Mouse (Mus musculus) stomach, postnatal 0 days (tissue): ENCODE data around the gene Rcc1. TPM values are rescaled to one million over a fixed set of nuclear protein-coding genes. Genes with fewer than 3 reads are reported as not detected.
"Not testable (repeated sequence)": the region's sequence is repeated elsewhere in the genome, so short reads cannot be mapped to it uniquely, and the experiment has no call there.

Experiments used
- ATAC-seq: fragments of 200-750 bp; cut with Nextera tagmentation; 2 replicates; pipeline ENCODE4 v1.8.0; 2017; ENCODE audit not compliant: low FRiP score, low TSS enrichment
- DNase-seq: peaks from one replicate; pipeline ENCODE4 v3.0.0-alpha.2; 2016; ENCODE audit warnings: low spot score
- H3K27ac ChIP-seq: fragments of 300-500 bp; sonication (generic); replicated peaks from 2 replicates; pipeline ENCODE4 v1.5.1; 2014; ENCODE audit warnings: mild to moderate bottlenecking, control low read depth
- H3K27me3 ChIP-seq: fragments of 300-500 bp; sonication (generic); 2 replicates; pipeline ENCODE4 v1.6.1; 2014; ENCODE audit warnings: low read length; ENCODE audit not compliant: control insufficient read depth, insufficient read depth
- H3K36me3 ChIP-seq: fragments of 300-500 bp; sonication (generic); 2 replicates; pipeline ENCODE4 v1.6.1; 2014; ENCODE audit warnings: low read length, mixed read lengths; ENCODE audit not compliant: control insufficient read depth, insufficient read depth
- H3K4me1 ChIP-seq: fragments of 300-500 bp; sonication (generic); replicated peaks from 2 replicates; pipeline ENCODE4 v1.6.1; 2014; ENCODE audit warnings: antibody characterized with exemption; ENCODE audit not compliant: control insufficient read depth, insufficient read depth
- H3K4me2 ChIP-seq: fragments of 300-500 bp; sonication (generic); replicated peaks from 2 replicates; pipeline ENCODE4 v1.6.1; 2014; ENCODE audit warnings: low read depth, mild to moderate bottlenecking, control low read depth, moderate library complexity
- H3K4me3 ChIP-seq: fragments of 300-500 bp; sonication (generic); 2 replicates; pipeline ENCODE4 v1.5.1; 2014; ENCODE audit warnings: low read depth, low read length, control low read depth
- H3K9ac ChIP-seq: fragments of 300-500 bp; sonication (generic); 2 replicates; pipeline ENCODE4 v1.6.1; 2014; ENCODE audit warnings: mild to moderate bottlenecking, low read length, control low read depth, mixed read lengths
- H3K9me3 ChIP-seq: fragments of 300-500 bp; sonication (generic); 2 replicates; pipeline ENCODE4 v1.6.1; 2016; ENCODE audit warnings: low read length; ENCODE audit not compliant: control insufficient read depth
- CTCF ChIP-seq: IDR thresholded peaks from 2 replicates; pipeline ENCODE4 v1.5.1; 2016; ENCODE audit warnings: antibody characterized with exemption, low read depth, mild to moderate bottlenecking, moderate library complexity
- EP300 ChIP-seq: optimal IDR thresholded peaks from 2 replicates; pipeline ENCODE3; 2016; ENCODE audit warnings: antibody characterized with exemption
- WGBS: fragments of 180-500 bp; shearing (Covaris S2); extraction: QIAGEN DNeasy Blood & Tissue Kit; methylation state at CpG from one replicate; pipeline ENCODE4 v1.1.7; 2014; 5-methylcytosine and 5-hydroxymethylcytosine counted together
- polyA plus RNA-seq: library from polyadenylated mRNA; unstranded; fragments of >200 nt; fragmentation: Nextera tagmentation; extraction: Ambion mirVana; gene quantifications from 2 replicates; pipeline ENCODE4 v1.2.1, GENCODE M21; 2015

The Rcc1 gene
- polyA plus RNA-seq, 1 experiment from 2014 or later, result 25.2 TPM

DNA sequence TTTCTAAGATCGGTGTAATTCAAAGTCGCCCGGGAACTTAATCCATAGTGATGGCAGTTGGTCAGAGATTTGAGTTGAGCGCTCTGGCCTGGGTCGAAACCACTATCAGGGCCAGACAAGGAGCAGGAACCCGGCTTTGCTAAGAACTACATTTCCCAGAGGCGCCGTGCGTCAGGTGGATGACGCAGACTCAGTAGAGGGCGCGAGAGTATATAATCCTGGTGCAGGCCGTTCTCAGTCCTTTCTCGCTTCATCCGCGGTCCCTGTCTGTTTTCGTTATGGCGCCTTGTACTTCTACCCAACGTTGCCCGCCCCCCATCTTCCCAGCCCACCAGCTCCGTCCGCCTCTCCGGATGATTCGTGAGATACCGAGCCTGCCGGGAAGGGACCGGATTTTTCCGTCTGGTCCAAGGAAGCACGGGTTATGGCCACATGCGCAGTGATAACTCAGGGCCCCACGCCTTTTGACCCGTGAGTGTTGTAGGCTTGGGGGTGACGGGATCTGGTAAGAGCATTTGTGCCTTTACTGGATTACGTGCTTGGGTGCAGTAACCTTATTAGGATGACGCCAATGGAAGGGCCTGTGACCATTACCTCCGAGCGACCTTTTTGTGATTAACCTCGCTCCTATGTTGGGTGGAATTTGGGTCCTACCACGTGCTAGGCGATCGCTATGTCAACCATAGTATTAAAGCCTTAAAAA, 44.8 kb downstream of the Rcc1 start:
- H3K27ac ChIP-seq, result peak overlapping the region; percentile 93
- peak; percentile 89 for DNase-seq
- WGBS, result under 1% methylated on average over 41 of the region's 41 CpGs
- no peaks in the 10 kb centered on the region for H3K9me3 ChIP-seq
- TF ChIP-seq EP300 (no peak), CTCF (no peak)
- no peaks in the 10 kb centered on the region for H3K27me3 ChIP-seq
- no peaks in the 10 kb centered on the region for H3K4me1 ChIP-seq
- peak overlapping the region; percentile 78 for H3K4me3 ChIP-seq
- H3K4me2 ChIP-seq, result peak overlapping the region; percentile 77
- peak overlapping the region; percentile 92 for H3K9ac ChIP-seq
- H3K36me3 ChIP-seq, result peaks cover 6% of the 10 kb centered on the region; the same call in 1 of the 2 replicates
- peak; percentile 94 for ATAC-seq

DNA sequence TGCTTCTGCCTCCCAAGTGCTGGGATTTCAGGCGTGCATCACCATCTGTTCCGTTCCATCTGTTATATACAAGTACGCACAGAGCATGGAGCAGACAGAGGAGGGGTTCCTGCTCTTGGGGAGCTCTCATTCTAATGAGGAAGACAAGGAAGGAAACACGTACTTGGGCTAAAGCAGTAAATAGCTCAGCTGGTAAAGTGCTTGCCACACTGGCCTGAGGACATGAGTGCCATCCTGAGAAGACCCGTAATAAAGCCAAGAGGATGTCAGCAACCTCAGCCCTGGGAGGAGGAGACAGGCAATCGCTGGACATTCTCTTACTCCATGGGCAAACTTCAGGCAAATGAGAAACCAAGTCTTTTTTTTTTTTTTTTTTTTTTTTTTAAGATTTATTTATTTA, 47.4 kb downstream of the Rcc1 start:
- H3K4me1 ChIP-seq, result peaks cover 3% of the 10 kb centered on the region; the same call in 1 of the 2 replicates
- ATAC-seq (no peak), DNase-seq (no peak)
- no peak for TF ChIP-seq EP300
- no peak for TF ChIP-seq CTCF
- H3K4me2 ChIP-seq, result no peak overlapping the region
- no peak overlapping the region for H3K27ac ChIP-seq
- H3K36me3 ChIP-seq, result peaks cover 6% of the 10 kb centered on the region; the same call in 1 of the 2 replicates
- no peak overlapping the region for H3K4me3 ChIP-seq
- WGBS, result 75% methylated on average over 6 of the region's 6 CpGs
- no peaks in the 10 kb centered on the region for H3K9me3 ChIP-seq
- H3K9ac ChIP-seq, result no peak overlapping the region
- H3K27me3 ChIP-seq, result no peaks in the 10 kb centered on the region

DNA sequence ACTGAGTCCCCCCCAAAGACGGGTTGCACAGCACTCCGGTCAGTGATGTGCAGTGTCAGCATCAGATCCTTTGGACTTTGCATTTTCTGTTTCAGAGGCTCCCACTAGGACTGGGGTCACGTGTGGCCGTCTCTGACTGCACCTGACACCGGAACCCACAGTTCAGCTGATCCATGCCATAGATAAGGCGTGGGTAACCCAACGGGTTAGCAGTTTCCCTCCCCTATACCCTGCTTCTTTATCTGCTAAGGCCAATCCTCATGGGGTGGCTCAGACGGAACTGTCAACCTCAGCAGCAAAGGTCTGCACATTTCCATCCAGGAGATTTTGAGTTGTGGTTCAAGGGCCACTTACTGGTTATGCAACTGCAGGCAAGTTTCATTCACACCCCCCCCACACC, 48.1 kb downstream of the Rcc1 start:
- Histone ChIP-seq H3K36me3 (peaks cover 2% of the 10 kb centered on the region; the same call in 1 of the 2 replicates), H3K27ac (no peak overlapping the region), H3K9me3 (no peaks in the 10 kb centered on the region), H3K4me3 (no peak overlapping the region), H3K4me1 (peaks cover 3% of the 10 kb centered on the region; the same call in 1 of the 2 replicates), H3K27me3 (no peaks in the 10 kb centered on the region), H3K9ac (no peak overlapping the region), H3K4me2 (no peak overlapping the region)
- WGBS, result 80% methylated on average over 8 of the region's 8 CpGs
- no peak for DNase-seq
- ATAC-seq, result no peak
- TF ChIP-seq CTCF (no peak), EP300 (no peak)

DNA sequence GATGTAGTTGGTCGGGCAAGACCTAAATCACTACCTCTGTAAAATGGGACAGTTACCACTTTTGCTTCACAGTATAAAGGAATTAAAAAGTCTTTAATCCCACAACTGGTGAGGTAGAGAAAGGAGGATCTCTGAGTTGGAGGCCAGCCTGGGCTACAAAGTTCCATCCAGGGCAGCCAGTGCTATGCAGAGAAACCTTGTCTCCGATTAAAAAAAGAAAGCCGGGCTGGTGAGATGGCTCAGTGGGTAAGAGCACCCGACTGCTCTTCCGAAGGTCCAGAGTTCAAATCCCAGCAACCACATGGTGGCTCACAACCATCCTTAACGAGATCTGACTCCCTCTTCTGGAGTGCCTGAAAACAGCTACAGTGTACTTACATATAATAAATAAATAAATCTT, 49.9 kb downstream of the Rcc1 start:
- H3K27ac ChIP-seq, DNase-seq, H3K27me3 ChIP-seq, H3K4me1 ChIP-seq, ATAC-seq, H3K9me3 ChIP-seq, H3K36me3 ChIP-seq: not testable (repeated sequence)
- TF ChIP-seq CTCF, result 0 out of 2 replicates have a peak, but pooled peaks have one; percentile 15
- H3K4me2 ChIP-seq, result peak overlapping the region; percentile 64
- WGBS, result 41% methylated on average over 6 of the region's 6 CpGs
- H3K9ac ChIP-seq, result peak overlapping the region; percentile 57; the same call in 1 of the 2 replicates
- H3K4me3 ChIP-seq, result peak overlapping the region; percentile 49

DNA sequence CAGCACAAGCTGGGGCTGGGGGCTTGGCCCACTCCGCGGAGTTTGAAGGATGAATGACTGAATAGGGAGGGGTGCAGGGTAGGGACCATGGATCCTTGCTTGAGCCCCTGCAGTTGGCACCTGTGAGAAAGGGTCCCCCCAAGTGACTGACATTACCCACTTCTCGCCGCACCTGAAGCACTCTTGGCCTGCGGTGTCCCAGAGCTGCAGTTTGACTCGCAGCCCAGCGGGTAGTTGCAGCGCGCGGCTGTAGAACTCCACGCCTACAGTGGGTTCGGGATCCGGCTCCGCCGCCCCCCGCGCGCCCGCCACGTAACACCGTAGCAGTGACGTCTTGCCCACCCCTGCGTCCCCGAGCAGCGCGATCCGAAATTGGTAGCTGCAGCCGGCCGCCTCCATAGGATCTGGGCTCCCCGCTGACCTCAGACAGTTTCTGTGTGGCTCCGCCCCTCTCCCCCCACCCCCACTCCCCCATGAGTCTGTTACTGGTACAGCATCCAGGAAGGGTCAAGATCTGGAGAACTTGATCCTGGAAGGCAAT, 50.4 kb downstream of the Rcc1 start, which contains the start of gene Rab42:
TSS of gene Rab42 (minus strand) at position 447 of the 541 bp plus-strand sequence.
- no peaks in the 10 kb centered on the region for H3K27me3 ChIP-seq
- DNase-seq (peak; percentile 83), ATAC-seq (peak; percentile 85)
- H3K36me3 ChIP-seq, result no peaks in the 10 kb centered on the region
- H3K9me3 ChIP-seq, result no peaks in the 10 kb centered on the region
- H3K4me2 ChIP-seq, result peak within 1 kb of the TSS; percentile 64
- TF ChIP-seq CTCF (peak; percentile 34; the same call in 1 of the 2 replicates), EP300 (no peak)
- H3K27ac ChIP-seq, result peak within 1 kb of the TSS; percentile 40; the same call in 1 of the 2 replicates
- WGBS, result under 1% methylated on average over 27 of the region's 31 CpGs
- peak within 1 kb of the TSS; percentile 49 for H3K4me3 ChIP-seq
- peak within 1 kb of the TSS; percentile 57 for H3K9ac ChIP-seq
- peaks cover 3% of the 10 kb centered on the region; the same call in 1 of the 2 replicates for H3K4me1 ChIP-seq
